Mouse (Mus musculus) adrenal gland, postnatal 36 days (tissue): ENCODE measurements around the gene Trip10. TPM values are rescaled to one million over a fixed set of nuclear protein-coding genes. Genes with fewer than 3 reads are reported as not detected.
A peak's percentile ranks its signal among the peaks of the same experiment; 100 is the strongest.

Experiments used
- DNase-seq, 2 experiments: peaks; one replicate each; pipeline ENCODE4 v3.0.0; 2021; ENCODE audit warnings: mixed read lengths in 1 of 2
- long read RNA-seq, 2 experiments: library from polyadenylated mRNA; stranded (forward); transcript quantifications; one replicate each; pipeline ENCODE4 v2.0.0; 2021; ENCODE audit warnings: borderline sequencing depth in 2 of 2
- total RNA-seq, 2 experiments: library from RNA; stranded (reverse); gene quantifications; 2 replicates each; pipeline ENCODE4 v1.2.3; 2021

Trip10 gene
- total RNA-seq = 10 to 100 TPM; 50.1 to 52.0 TPM
- long read RNA-seq, experiment 1, transcript Trip10-207 (14 exons, 2,016 nt) = minor isoform, 16 of 62 reads
- long read RNA-seq, experiment 1, transcript Trip10-201 (14 exons, 2,224 nt) = major isoform, 32 of 62 reads
- long read RNA-seq, experiment 1, partial matches to known transcripts = 4 of 62 reads
- long read RNA-seq, experiment 1, other reads (novel, unspliced or antisense) = 10 of 62 reads
- long read RNA-seq, experiment 2, transcript Trip10-201 (14 exons, 2,224 nt) = major isoform, 6 of 13 reads
- long read RNA-seq, experiment 2, partial matches to known transcripts = 2 of 13 reads
- long read RNA-seq, experiment 2, other reads (novel, unspliced or antisense) = 1 of 13 reads

- peak; percentile 99 for DNase-seq
Observed at GRCm38 (mm10) chr17:57249186-57250181, at the start of gene Trip10. Gene Trip10 (plus strand): TSS chr17:57249455.

GRCm38 (mm10) chr17:57201841-57202724, 47.2 kb upstream of the Trip10 start:
- no peak for DNase-seq

- no peak for DNase-seq
Observed at GRCm38 (mm10) chr17:57207938-57208337, 41.3 kb upstream of the Trip10 start.

- DNase-seq = no peak
Observed at GRCm38 (mm10) chr17:57209330-57209729, 39.9 kb upstream of the Trip10 start.

GRCm38 (mm10) chr17:57211501-57211900, 37.8 kb upstream of the Trip10 start:
- DNase-seq = no peak

GRCm38 (mm10) chr17:57214676-57215387, 34.4 kb upstream of the Trip10 start:
- no peak for DNase-seq

- DNase-seq = peak in 1 of 2 experiments; percentile 31
Observed at GRCm38 (mm10) chr17:57218335-57218900, 30.8 kb upstream of the Trip10 start.

GRCm38 (mm10) chr17:57219167-57219883, 29.9 kb upstream of the Trip10 start:
- peak; percentile 83 to 87 for DNase-seq

GRCm38 (mm10) chr17:57219884-57220207, 29.4 kb upstream of the Trip10 start:
- peak; percentile 34 to 41 for DNase-seq

- no peak for DNase-seq
Observed at GRCm38 (mm10) chr17:57221911-57222310, 27.3 kb upstream of the Trip10 start.

GRCm38 (mm10) chr17:57223313-57223712, 25.9 kb upstream of the Trip10 start:
- DNase-seq = no peak

- no peak for DNase-seq
Observed at GRCm38 (mm10) chr17:57227468-57227867, 21.8 kb upstream of the Trip10 start.

- peak; percentile 37 to 50 for DNase-seq
Observed at GRCm38 (mm10) chr17:57228014-57228413, 21.2 kb upstream of the Trip10 start, which contains the start of gene C3. Gene C3 (minus strand): TSS chr17:57228136.

GRCm38 (mm10) chr17:57228873-57229272, 20.4 kb upstream of the Trip10 start:
- no peak for DNase-seq

- peak; percentile 33 to 36 for DNase-seq
Observed at GRCm38 (mm10) chr17:57229851-57230727, 19.2 kb upstream of the Trip10 start.

GRCm38 (mm10) chr17:57230728-57231125, 18.5 kb upstream of the Trip10 start:
- peak in 1 of 2 experiments; percentile 24 for DNase-seq

- no peak for DNase-seq
Observed at GRCm38 (mm10) chr17:57231321-57231771, 17.9 kb upstream of the Trip10 start.

GRCm38 (mm10) chr17:57232200-57232599, 17.1 kb upstream of the Trip10 start:
- no peak for DNase-seq

- DNase-seq = peak; percentile 20 to 45
Observed at GRCm38 (mm10) chr17:57233038-57233437, 16.2 kb upstream of the Trip10 start.
